Mouse (Mus musculus): ENCODE data around the gene Adgre4. TPM values are rescaled to one million over a fixed set of nuclear protein-coding genes. Genes with fewer than 3 reads are reported as not detected.

The Adgre4 gene
- total and polyA plus RNA-seq, 3 experiments = 0.04 TPM; not detected in 2

DNA sequence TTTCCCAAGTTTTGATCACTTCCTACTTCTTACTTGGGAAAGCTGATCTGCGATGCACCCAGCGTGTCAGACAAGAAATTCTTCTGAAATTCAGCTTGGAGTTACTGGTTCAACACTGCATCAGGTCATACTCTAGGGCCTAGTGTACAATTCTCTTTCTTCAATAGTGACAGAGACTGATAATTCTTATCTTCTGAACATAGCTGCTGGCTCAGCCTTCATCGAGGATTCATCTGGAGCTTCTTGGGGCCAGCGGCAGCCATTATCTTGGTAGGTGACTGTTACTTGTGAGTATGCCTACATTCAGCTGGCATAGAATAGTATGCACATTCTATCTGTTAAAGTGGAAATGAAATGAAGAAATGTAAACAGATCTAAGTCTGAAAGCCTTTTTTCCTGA lies 67.1 kb downstream of the Adgre4 start (continued):
- TF ChIP-seq E2F4 (IDR thresholded peaks at IDR 0.05; ENCODE audit: borderline replicate concordance, low read depth, low read length) (no peak), ELF1 (IDR thresholded peaks at IDR 0.05; ENCODE audit: low read depth, low read length) (no peak), BHLHE40 (IDR thresholded peaks at IDR 0.05; ENCODE audit: borderline replicate concordance, low read depth, low read length) (no peak)

DNA sequence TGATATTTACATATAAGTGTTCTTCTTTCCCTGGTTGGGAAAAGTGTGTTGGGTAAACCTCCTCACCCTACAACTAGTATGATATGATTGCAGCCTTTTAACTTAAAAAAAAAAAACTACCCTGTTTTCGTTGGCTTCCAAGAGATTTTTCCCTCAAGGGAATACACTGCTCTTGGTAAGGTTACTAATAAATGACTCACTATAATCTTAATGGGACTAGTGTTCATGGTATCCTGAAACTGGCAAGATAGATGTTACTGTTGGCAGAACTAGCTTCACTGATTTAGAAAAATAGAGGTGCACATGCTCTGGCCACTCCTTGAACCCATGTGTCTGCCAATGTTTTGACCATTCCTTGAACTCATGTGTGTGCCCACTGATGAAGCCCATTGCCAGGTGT lies 71.8 kb downstream of the Adgre4 start:
- DNase-seq (ENCODE audit: low read depth, low spot score) = no peak
- H3K27ac ChIP-seq (ENCODE audit: control insufficient read depth, low read depth, low read length) = no peak overlapping the region
- no peaks in the 10 kb centered on the region for H3K4me1 ChIP-seq (ENCODE audit: control insufficient read depth in 1 of 2, insufficient read depth in 2 of 2, low read length in 2 of 2)
- no peaks in the 10 kb centered on the region for H3K9me3 ChIP-seq (replicated peaks; ENCODE audit: insufficient read depth, low read length)
- peaks cover 0 to 2% of the 10 kb centered on the region in 2 experiments; a peak in 1 of 4 replicates for H3K36me3 ChIP-seq (ENCODE audit: control insufficient read depth in 1 of 2, insufficient read depth in 2 of 2, low read length in 2 of 2)
- no peak for TF ChIP-seq TCF12 (IDR thresholded peaks at IDR 0.05; ENCODE audit: low read depth, low read length)
- no peak for TF ChIP-seq ZMIZ1 (IDR thresholded peaks at IDR 0.05; ENCODE audit: low read depth, low read length)
- no peak for TF ChIP-seq CHD1 (IDR thresholded peaks at IDR 0.05; ENCODE audit: low read depth, low read length)
- TF ChIP-seq ELF1 (IDR thresholded peaks at IDR 0.05; ENCODE audit: low read depth, low read length) = no peak
- TF ChIP-seq TBP (IDR thresholded peaks at IDR 0.05; ENCODE audit: low read depth, low read length) = no peak
- no peak for TF ChIP-seq MAFK (IDR thresholded peaks at IDR 0.05; ENCODE audit: borderline replicate concordance, low read depth, low read length)
- no peak for TF ChIP-seq UBTF (IDR thresholded peaks at IDR 0.05; ENCODE audit: borderline replicate concordance, insufficient read depth, low read depth, low read length)
- no peak for TF ChIP-seq CHD2 (IDR thresholded peaks at IDR 0.05; ENCODE audit: low read length)
- no peak for TF ChIP-seq E2F4 (IDR thresholded peaks at IDR 0.05; ENCODE audit: borderline replicate concordance, low read depth, low read length)
- TF ChIP-seq SIN3A (IDR thresholded peaks at IDR 0.05; ENCODE audit: low read length) = no peak
- no peak for TF ChIP-seq MYC (IDR thresholded peaks at IDR 0.05; ENCODE audit: low read depth, low read length)
- no peak for TF ChIP-seq ZKSCAN1 (IDR thresholded peaks at IDR 0.05; ENCODE audit: low read depth, low read length)
- no peak for TF ChIP-seq MAX (IDR thresholded peaks at IDR 0.05; ENCODE audit: low read length)
- no peak for TF ChIP-seq USF2 (IDR thresholded peaks at IDR 0.05; ENCODE audit: borderline replicate concordance in 1 of 2, insufficient read depth in 1 of 2, low read depth in 1 of 2, low read length in 2 of 2)
- no peak for TF ChIP-seq BHLHE40 (IDR thresholded peaks at IDR 0.05; ENCODE audit: borderline replicate concordance, low read depth, low read length)
- TF ChIP-seq JUND (IDR thresholded peaks at IDR 0.05; ENCODE audit: low read depth, low read length) = no peak
- no peak for TF ChIP-seq GABPA (IDR thresholded peaks at IDR 0.05; ENCODE audit: low read depth, low read length)
- TF ChIP-seq EP300 (IDR thresholded peaks at IDR 0.05; ENCODE audit: low read depth in 1 of 2, low read length in 2 of 2) = no peak
- no peak overlapping the region for H3K4me3 ChIP-seq (ENCODE audit: control insufficient read depth in 1 of 2, insufficient read depth in 1 of 2, low read depth in 2 of 2, low read length in 2 of 2)
- H3K9ac ChIP-seq (ENCODE audit: control insufficient read depth, low read depth, low read length, poor library complexity, severe bottlenecking) = no peak overlapping the region
- H3K27me3 ChIP-seq (ENCODE audit: control insufficient read depth in 1 of 2, insufficient read depth in 2 of 2, low read length in 2 of 2) = no peaks in the 10 kb centered on the region
- H3K79me2 ChIP-seq (ENCODE audit: control insufficient read depth, insufficient read depth, low read length, poor library complexity) = no peaks in the 10 kb centered on the region

DNA sequence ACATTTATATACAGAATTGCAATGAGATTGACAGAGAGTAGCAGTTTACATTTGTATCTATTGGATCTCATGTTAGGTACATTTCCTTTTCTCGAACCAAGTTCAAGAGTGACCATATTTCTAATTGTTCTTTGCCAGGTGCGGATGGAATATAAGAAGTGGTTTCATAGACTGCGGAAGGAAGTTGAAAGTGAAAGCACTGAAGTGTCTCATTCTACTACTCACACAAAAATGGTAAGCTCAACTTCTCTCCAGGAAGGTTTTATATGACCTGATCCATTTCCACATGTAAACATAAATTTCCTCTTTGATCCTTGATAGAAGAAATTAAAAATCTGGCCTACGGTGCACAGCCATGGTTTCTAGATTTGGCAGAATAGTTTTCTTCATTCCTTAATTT lies 93.3 kb downstream of the Adgre4 start:
- Histone ChIP-seq H3K4me3 (ENCODE audit: control insufficient read depth in 1 of 2, insufficient read depth in 1 of 2, low read depth in 2 of 2, low read length in 2 of 2) (no peak overlapping the region), H3K36me3 (ENCODE audit: control insufficient read depth in 1 of 2, insufficient read depth in 2 of 2, low read length in 2 of 2) (no peaks in the 10 kb centered on the region), H3K4me1 (ENCODE audit: control insufficient read depth in 1 of 2, insufficient read depth in 2 of 2, low read length in 2 of 2) (no peaks in the 10 kb centered on the region), H3K9ac (ENCODE audit: control insufficient read depth, low read depth, low read length, poor library complexity, severe bottlenecking) (no peak overlapping the region), H3K9me3 (replicated peaks; ENCODE audit: insufficient read depth, low read length) (no peaks in the 10 kb centered on the region), H3K79me2 (ENCODE audit: control insufficient read depth, insufficient read depth, low read length, poor library complexity) (no peaks in the 10 kb centered on the region), H3K27ac (ENCODE audit: control insufficient read depth, low read depth, low read length) (no peak overlapping the region), H3K27me3 (ENCODE audit: control insufficient read depth in 1 of 2, insufficient read depth in 2 of 2, low read length in 2 of 2) (no peaks in the 10 kb centered on the region; a peak in 1 of 4 replicates)
- DNase-seq (ENCODE audit: low read depth, low spot score) = no peak
- no peak for TF ChIP-seq SIN3A (IDR thresholded peaks at IDR 0.05; ENCODE audit: low read length)
- no peak for TF ChIP-seq ETS1 (IDR thresholded peaks at IDR 0.05; ENCODE audit: low read depth, low read length)
- TF ChIP-seq RCOR1 (IDR thresholded peaks at IDR 0.05; ENCODE audit: low read depth, low read length) = no peak
- no peak for TF ChIP-seq POLR2A (IDR thresholded peaks at IDR 0.05; ENCODE audit: control insufficient read depth in 1 of 2, insufficient read depth in 1 of 2, low read depth in 1 of 2, low read length in 2 of 2, poor library complexity in 1 of 2)
